Mouse (Mus musculus) ES-E14 (cell line): ENCODE results near the gene Gna15.

Experiments
- HCFC1 ChIP-seq: IDR thresholded peaks from 2 replicates; pipeline ENCODE4 v1.6.1; 2012; ENCODE audit warnings: low read length, inconsistent platforms, borderline replicate concordance; ENCODE audit not compliant: insufficient read depth
- MAFK ChIP-seq: IDR thresholded peaks from 2 replicates; pipeline ENCODE4 v1.6.1; 2014; ENCODE audit warnings: mild to moderate bottlenecking, low read depth, low read length, inconsistent platforms; ENCODE audit not compliant: insufficient read depth
- ZC3H11A ChIP-seq: IDR thresholded peaks from 2 replicates; pipeline ENCODE4 v1.6.1; 2012; ENCODE audit warnings: low read depth, mild to moderate bottlenecking, inconsistent platforms, low read length, borderline replicate concordance
- ZNF384 ChIP-seq: IDR thresholded peaks from 2 replicates; pipeline ENCODE4 v1.6.1; 2012; ENCODE audit warnings: low read depth, low read length, inconsistent platforms

- TF ChIP-seq MAFK = no peak
- TF ChIP-seq HCFC1 = no peak
- TF ChIP-seq ZNF384 = no peak
- no peak for TF ChIP-seq ZC3H11A
Observed at GRCm38 (mm10) chr10:81465265-81465645, 58.8 kb downstream of the Gna15 start.
